Mouse (Mus musculus) retina, postnatal 7 days (tissue): ENCODE measurements around the gene Serpinb6c.
"Not testable (repeated sequence)": the region's sequence is repeated elsewhere in the genome, so short reads cannot be mapped to it uniquely, and the experiment has no call there.

ENCODE experiments used
- DNase-seq: peaks from one replicate; pipeline ENCODE4 v3.0.0-alpha.2; 2012; ENCODE audit warnings: low read depth, low spot score

The Serpinb6c gene

GRCm38 (mm10) chr13:33905176-33905954 is at the start of gene Serpinb6c:
Gene Serpinb6c, minus strand, starts transcription at chr13:33905708.
- DNase-seq = no peak

DNA sequence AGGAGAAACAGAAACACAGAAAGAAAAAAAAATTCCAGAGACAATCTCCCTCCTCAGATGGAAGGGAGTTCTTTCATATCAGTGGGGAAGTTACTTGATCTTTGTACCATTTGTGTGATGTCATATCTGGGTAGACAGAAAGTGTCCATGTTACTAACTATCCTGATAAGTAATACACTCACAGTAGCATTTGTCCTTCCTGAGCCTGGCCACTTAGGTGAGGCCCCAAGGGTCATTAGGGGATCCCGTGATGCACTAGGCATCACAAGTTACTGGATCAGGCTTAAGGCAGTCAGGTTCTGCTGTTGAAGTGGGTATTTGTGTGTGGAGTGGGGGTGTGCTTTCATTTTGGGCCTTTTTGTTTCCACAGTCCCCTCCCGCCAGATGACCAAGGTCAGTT is 47.4 kb upstream of the Serpinb6c start:
- no peak for DNase-seq

- no peak for DNase-seq
Measured at GRCm38 (mm10) chr13:33952075-33952449, 46.6 kb upstream of the Serpinb6c start.

DNA sequence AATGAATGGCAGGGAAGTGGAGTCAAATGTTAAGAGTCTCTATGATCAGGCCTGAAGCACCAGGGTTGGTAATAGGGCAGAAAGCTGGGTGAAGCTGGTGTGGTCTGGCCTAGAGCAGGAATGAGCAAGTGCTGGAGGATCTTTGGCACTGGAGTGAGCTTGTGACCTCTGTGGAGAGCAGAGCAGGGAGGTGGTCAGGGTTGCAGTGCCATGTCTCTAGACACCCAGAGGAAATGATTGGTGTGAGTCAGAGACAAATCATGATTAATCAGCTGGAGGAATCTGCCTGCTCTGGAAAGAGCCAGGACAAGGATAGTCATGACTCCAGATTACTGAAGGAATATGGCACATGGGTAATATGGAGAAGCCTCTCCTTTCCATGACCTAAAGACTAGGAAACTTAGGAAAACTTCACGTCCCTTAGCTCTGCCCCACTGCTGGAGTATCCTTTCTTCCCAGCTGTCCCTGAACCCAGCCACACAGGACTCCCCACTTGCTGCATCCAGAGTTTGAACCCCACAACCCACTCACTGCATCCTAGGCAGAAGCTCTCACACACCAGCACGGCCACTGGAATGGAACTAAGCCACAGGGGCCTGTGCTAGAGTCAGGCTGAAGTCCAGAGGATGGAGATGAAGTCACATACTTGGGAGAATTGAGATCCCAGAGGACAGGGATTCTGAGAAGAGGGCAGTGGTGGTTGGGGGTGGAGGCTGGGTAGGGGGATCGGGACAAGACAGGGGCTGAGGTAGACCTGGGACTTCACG is 46.0 kb upstream of the Serpinb6c start:
- DNase-seq = no peak

- no peak for DNase-seq
Measured at GRCm38 (mm10) chr13:33942212-33942779, 36.8 kb upstream of the Serpinb6c start.

- DNase-seq = no peak
Measured at GRCm38 (mm10) chr13:33941288-33941808, 35.8 kb upstream of the Serpinb6c start.

GRCm38 (mm10) chr13:33937587-33937986 is 32.1 kb upstream of the Serpinb6c start:
- not testable (repeated sequence) for DNase-seq

GRCm38 (mm10) chr13:33937151-33937550 is 31.6 kb upstream of the Serpinb6c start:
- no peak for DNase-seq

- DNase-seq = peak; percentile 14
Measured at GRCm38 (mm10) chr13:33935465-33936181, 30.1 kb upstream of the Serpinb6c start.

DNA sequence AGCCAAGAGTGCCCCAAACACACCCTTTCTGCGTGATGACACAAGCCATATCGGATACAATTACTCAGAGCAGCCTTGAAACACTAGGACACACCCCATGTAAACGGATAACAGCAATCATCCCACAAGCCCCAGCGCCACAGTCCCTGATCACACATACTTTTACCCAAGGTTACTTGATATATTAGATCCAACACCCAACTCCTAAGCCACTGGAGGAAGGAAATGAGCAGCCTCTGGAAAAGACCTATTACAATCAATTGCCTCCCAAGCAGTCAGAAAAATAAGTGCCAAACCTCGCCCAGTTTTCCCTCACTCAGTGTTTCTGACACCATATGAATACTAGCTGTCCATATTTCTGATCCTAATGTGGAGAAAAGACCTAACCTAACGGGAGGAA is 29.2 kb upstream of the Serpinb6c start:
- no peak for DNase-seq

DNA sequence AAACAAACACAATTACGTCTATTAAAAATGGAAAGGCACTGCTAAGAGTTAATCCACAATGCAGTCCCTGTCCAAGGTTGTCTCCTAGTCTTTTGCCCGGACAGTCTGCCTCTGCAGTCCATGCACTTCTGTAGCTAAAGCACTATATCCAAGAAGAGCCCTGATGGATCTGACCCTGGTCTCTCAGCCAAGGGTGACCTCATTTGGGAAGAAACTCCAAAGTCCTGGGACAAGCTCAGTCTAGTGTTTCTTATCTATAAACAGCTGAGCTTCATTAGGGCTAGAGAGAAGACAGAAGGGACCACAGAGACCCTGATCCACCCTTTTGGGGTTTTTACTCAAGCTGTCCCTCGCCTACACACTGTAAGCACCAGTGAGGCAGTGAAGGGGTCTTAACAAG is 25.4 kb upstream of the Serpinb6c start:
- DNase-seq = no peak

DNA sequence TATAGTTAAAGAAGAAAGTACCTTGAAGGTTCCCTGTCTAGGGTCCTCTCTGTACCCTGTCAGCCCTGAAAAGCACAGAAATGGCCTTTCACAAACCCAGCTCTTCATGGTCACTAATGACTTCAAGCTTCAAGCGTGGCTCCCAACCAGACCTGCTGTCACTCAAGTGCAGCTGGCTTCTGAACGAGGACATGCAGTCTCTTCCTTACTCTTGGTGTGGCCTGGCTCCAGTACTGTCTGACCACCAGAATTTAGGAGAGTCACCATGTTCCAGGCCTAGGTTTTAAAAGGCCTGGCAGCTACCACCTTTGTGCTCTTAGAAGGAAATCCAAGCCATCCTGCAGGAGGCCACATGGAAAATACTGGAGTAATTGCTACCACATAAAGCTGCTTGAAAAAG is 24.8 kb upstream of the Serpinb6c start:
- no peak for DNase-seq

DNA sequence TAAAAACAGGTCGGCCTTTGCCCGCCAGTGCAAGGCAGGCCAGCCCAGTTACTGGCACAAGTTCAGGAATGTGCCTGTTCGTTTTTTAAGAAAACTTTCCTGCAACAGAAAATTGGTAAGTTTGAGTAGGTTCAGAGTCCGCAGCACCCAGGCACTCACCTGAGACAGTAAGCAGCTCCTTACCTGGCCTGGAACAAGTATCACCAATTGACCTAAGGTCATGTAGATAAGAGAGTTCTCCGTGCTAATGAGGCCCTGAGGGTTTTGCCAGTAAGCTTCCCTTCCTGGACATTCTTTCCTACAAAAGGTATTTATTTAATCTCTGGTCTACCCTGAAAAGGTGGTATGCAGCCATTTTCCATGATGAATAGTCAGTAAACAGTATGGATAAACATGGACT is 16.2 kb upstream of the Serpinb6c start:
- no peak for DNase-seq

GRCm38 (mm10) chr13:33921041-33921440 is 15.5 kb upstream of the Serpinb6c start:
- no peak for DNase-seq

DNA sequence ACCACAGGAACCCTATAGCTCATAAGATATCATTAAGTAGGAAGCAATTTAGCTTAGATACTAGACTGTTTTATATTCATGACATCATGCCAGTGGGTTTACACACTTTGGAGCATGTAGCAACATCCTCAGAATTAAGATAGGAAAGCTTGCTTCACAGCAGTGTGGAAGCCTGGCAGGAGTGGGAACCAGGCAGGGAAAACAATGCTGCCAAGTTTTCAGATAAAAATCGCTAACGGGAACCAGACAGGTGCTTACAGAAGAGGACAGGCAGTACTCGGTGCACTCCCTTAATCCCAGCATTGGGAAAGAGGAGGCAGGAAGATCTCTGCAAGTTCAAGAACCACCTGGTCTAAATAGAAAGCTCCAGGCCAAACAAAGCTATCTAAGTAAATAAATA is 1.3 kb upstream of the Serpinb6c start:
- no peak for DNase-seq

DNA sequence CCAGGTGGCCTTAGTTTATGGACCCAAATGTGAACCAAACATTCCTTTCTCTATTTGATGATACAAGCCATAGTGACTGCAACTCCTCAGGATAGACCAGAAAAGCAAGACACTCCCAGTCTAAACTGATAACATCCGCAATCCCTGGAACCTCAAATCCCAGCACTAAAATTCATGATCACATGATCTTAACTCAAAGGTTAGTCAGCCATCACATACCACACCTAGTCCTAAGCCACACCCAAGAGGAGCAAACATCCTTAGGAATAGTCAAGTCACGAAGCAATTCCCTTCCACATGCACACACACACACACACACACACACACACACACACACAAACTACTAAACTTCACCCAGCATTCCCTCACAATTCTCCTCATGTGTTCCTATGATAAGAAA is 2.2 kb downstream of the Serpinb6c start:
- no peak for DNase-seq

GRCm38 (mm10) chr13:33894207-33894606 is 11.3 kb downstream of the Serpinb6c start:
- no peak for DNase-seq

DNA sequence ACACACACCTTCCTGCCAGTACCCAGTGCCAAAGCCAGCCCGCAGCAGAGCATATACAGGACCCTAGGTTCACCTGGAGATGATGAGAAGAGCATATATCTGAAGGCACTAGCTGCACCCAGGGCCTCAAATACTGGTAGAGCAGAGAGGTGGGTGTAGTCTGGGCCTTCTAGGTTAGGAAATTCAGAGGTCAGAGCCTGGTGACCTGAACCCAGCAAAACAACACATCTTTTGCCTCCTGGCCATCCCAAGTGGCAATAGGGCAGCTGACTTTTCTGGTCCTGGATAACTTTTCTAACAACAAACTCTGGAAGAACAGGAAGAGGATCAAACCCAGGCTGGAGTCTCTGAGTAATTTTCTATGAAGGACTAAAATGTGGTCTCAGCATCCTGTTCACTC is 62.2 kb downstream of the Serpinb6c start, which contains the start of gene Serpinb6e:
Serpinb6e (minus strand) TSS at position 101 of the 400 bp plus-strand sequence.
- no peak for DNase-seq

DNA sequence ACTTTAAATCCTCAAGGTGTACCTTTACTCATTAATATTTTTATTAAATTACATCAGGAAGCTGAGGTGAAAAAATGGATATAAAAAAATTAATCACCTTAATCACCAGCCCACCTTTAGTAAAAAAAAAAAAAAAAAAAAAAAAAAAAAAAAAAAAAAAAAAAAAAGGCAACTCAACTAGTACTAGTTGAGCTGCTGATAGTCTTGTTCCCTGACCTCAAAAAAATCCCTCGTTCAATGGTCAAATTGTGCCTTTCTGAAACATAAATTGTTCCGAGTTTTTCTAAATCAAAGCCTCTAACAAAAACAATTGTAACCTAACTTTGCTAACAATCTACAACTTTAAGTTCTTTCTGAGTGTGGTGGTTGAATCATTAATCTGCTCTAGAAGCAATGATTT is 74.8 kb downstream of the Serpinb6c start:
- no peak for DNase-seq
